Comparison of ENCODE assay signal across 27 mouse cellular contexts in genomic region chr1:152718200-152718599, GRCm38 (mm10). TPM values are rescaled to one million over a fixed set of nuclear protein-coding genes. Genes with fewer than 3 reads are reported as not detected.
DNase-seq lines count a peak whose midpoint lies in the region; ATAC-seq and TF ChIP-seq lines count a peak whose summit lies in the region.
"Had no signal": no experiment of that assay in that cellular context is flagged by ENCODE, and none has a peak within 500 bp of the region (broad histone marks: within the 10 kb centered on the region; RNA-seq: fewer than 3 reads in every experiment).

No protein-coding gene starts in this region.

- no peak for TF ChIP-seq CTCF in lung, embryonic 14.5 days (IDR thresholded peaks at IDR 0.05; ENCODE audit: low read depth)
- no peak for TF ChIP-seq CTCF in liver, postnatal 0 days (IDR thresholded peaks at IDR 0.05; ENCODE audit: low read depth)

- DNase-seq in embryonic facial prominence, embryonic 10.5 days (ENCODE audit: low spot score), result no peak
- DNase-seq in lung, embryonic 14.5 days, result no peak
- DNase-seq in lung, postnatal 4 days, result no peak
- peak; percentile 14 to 16 for DNase-seq in B cell, adult 2 months
- no peak for DNase-seq in liver, postnatal 0 days
- DNase-seq: adrenal gland, postnatal 14 days; cerebellum, adult 2 months; cerebellum, postnatal 25 days; gastrocnemius, postnatal 14 days; heart, postnatal 36 days; kidney, adult 11 months; layer of hippocampus, adult 9-11 months had no signal

- 0 out of 2 replicates have a peak overlapping the region, but pooled peaks have one; percentile 17 for H3K27ac ChIP-seq in embryonic facial prominence, embryonic 15.5 days (replicated peaks)
- no peak overlapping the region; the same call in 1 of the 2 replicates for H3K27ac ChIP-seq in embryonic facial prominence, embryonic 10.5 days (replicated peaks)
- no peak overlapping the region for H3K27ac ChIP-seq in lung, embryonic 14.5 days (ENCODE audit: low read depth)
- H3K27ac ChIP-seq in limb, embryonic 15.5 days, result peak overlapping the region; percentile 47; the same call in 1 of the 2 replicates
- H3K27ac ChIP-seq in liver, postnatal 0 days (ENCODE audit: low read depth), result no peak overlapping the region; the same call in 1 of the 2 replicates
- H3K27ac ChIP-seq: embryonic facial prominence, embryonic 13.5 days; hindbrain, embryonic 13.5 days; left cerebral cortex, adult 2 months; midbrain, embryonic 13.5 days; neural tube, embryonic 12.5 days had no signal

- no peak overlapping the region for H3K4me3 ChIP-seq in embryonic facial prominence, embryonic 15.5 days (replicated peaks)
- no peak overlapping the region for H3K4me3 ChIP-seq in embryonic facial prominence, embryonic 10.5 days
- H3K4me3 ChIP-seq in lung, embryonic 14.5 days (ENCODE audit: low read depth, low read length), result no peak overlapping the region
- no peak overlapping the region for H3K4me3 ChIP-seq in limb, embryonic 15.5 days
- H3K4me3 ChIP-seq in liver, postnatal 0 days (ENCODE audit: low read depth, low read length), result no peak overlapping the region
- H3K4me3 ChIP-seq: embryonic facial prominence, embryonic 13.5 days; hindbrain, embryonic 13.5 days; left cerebral cortex, adult 2 months; midbrain, embryonic 13.5 days; neural tube, embryonic 12.5 days had no signal

- TF ChIP-seq EP300 in liver, postnatal 0 days (IDR thresholded peaks at IDR 0.05; ENCODE audit: low read depth), result no peak

- H3K27me3 ChIP-seq in embryonic facial prominence, embryonic 15.5 days, result no peaks in the 10 kb centered on the region
- H3K27me3 ChIP-seq in embryonic facial prominence, embryonic 10.5 days (replicated peaks; ENCODE audit: low read depth, poor library complexity, severe bottlenecking), result no peaks in the 10 kb centered on the region
- H3K27me3 ChIP-seq in lung, embryonic 14.5 days (ENCODE audit: insufficient read depth, low read length), result no peaks in the 10 kb centered on the region
- no peaks in the 10 kb centered on the region for H3K27me3 ChIP-seq in limb, embryonic 15.5 days
- H3K27me3 ChIP-seq in liver, postnatal 0 days (ENCODE audit: insufficient read depth, low read length), result no peaks in the 10 kb centered on the region
- H3K27me3 ChIP-seq: embryonic facial prominence, embryonic 13.5 days; hindbrain, embryonic 13.5 days; midbrain, embryonic 13.5 days; neural tube, embryonic 12.5 days had no signal

- no peaks in the 10 kb centered on the region for H3K36me3 ChIP-seq in embryonic facial prominence, embryonic 15.5 days
- no peaks in the 10 kb centered on the region for H3K36me3 ChIP-seq in embryonic facial prominence, embryonic 10.5 days (replicated peaks)
- H3K36me3 ChIP-seq in lung, embryonic 14.5 days (ENCODE audit: insufficient read depth), result no peaks in the 10 kb centered on the region
- no peaks in the 10 kb centered on the region for H3K36me3 ChIP-seq in limb, embryonic 15.5 days
- no peaks in the 10 kb centered on the region for H3K36me3 ChIP-seq in liver, postnatal 0 days (replicated peaks; ENCODE audit: insufficient read depth, low read length)
- H3K36me3 ChIP-seq: embryonic facial prominence, embryonic 13.5 days; hindbrain, embryonic 13.5 days; midbrain, embryonic 13.5 days; neural tube, embryonic 12.5 days had no signal

- peaks cover 9% of the 10 kb centered on the region; the same call in 1 of the 2 replicates for H3K4me1 ChIP-seq in embryonic facial prominence, embryonic 15.5 days
- H3K4me1 ChIP-seq in embryonic facial prominence, embryonic 10.5 days, result peaks cover 18% of the 10 kb centered on the region
- H3K4me1 ChIP-seq in lung, embryonic 14.5 days (ENCODE audit: insufficient read depth), result peaks cover 4% of the 10 kb centered on the region; the same call in 1 of the 2 replicates
- peaks cover 14% of the 10 kb centered on the region; the same call in 1 of the 2 replicates for H3K4me1 ChIP-seq in limb, embryonic 15.5 days
- H3K4me1 ChIP-seq in liver, postnatal 0 days (ENCODE audit: insufficient read depth), result no peaks in the 10 kb centered on the region; the same call in 1 of the 2 replicates
- H3K4me1 ChIP-seq: midbrain, embryonic 13.5 days; neural tube, embryonic 12.5 days had no signal

- no peak overlapping the region for H3K4me2 ChIP-seq in embryonic facial prominence, embryonic 15.5 days (replicated peaks)
- no peak overlapping the region for H3K4me2 ChIP-seq in lung, embryonic 14.5 days
- no peak overlapping the region for H3K4me2 ChIP-seq in limb, embryonic 15.5 days
- no peak overlapping the region for H3K4me2 ChIP-seq in liver, postnatal 0 days (ENCODE audit: low read depth, low read length)
- H3K4me2 ChIP-seq: embryonic facial prominence, embryonic 13.5 days; hindbrain, embryonic 13.5 days; liver, embryonic 11.5 days; midbrain, embryonic 13.5 days; neural tube, embryonic 12.5 days had no signal

- no peak overlapping the region for H3K9ac ChIP-seq in embryonic facial prominence, embryonic 15.5 days
- no peak overlapping the region for H3K9ac ChIP-seq in lung, embryonic 14.5 days
- H3K9ac ChIP-seq in limb, embryonic 15.5 days, result no peak overlapping the region
- no peak overlapping the region for H3K9ac ChIP-seq in liver, postnatal 0 days (replicated peaks)
- H3K9ac ChIP-seq: embryonic facial prominence, embryonic 13.5 days; hindbrain, embryonic 13.5 days; midbrain, embryonic 13.5 days; neural tube, embryonic 12.5 days had no signal

- ATAC-seq in embryonic facial prominence, embryonic 15.5 days (ENCODE audit: insufficient number of reproducible peaks, low FRiP score, low TSS enrichment, low read depth), result no peak
- peak; percentile 31; the same call in 1 of the 2 replicates for ATAC-seq in lung, embryonic 14.5 days (ENCODE audit: insufficient read depth)
- no peak for ATAC-seq in limb, embryonic 15.5 days (ENCODE audit: insufficient number of reproducible peaks, low FRiP score, low TSS enrichment, low read depth)
- no peak for ATAC-seq in liver, postnatal 0 days
- ATAC-seq in monocyte, adult 5-6 weeks (replicated peaks; ENCODE audit: insufficient number of reproducible peaks, low FRiP score, low TSS enrichment, poor library complexity, severe bottlenecking), result no peak
- ATAC-seq: forebrain, embryonic 14.5 days; midbrain, embryonic 13.5 days had no signal

- no peaks in the 10 kb centered on the region for H3K9me3 ChIP-seq in embryonic facial prominence, embryonic 15.5 days (replicated peaks)
- H3K9me3 ChIP-seq in embryonic facial prominence, embryonic 10.5 days, result no peaks in the 10 kb centered on the region
- H3K9me3 ChIP-seq in lung, embryonic 14.5 days (ENCODE audit: low read depth, low read length), result no peaks in the 10 kb centered on the region
- no peaks in the 10 kb centered on the region for H3K9me3 ChIP-seq in limb, embryonic 15.5 days
- H3K9me3 ChIP-seq in liver, postnatal 0 days (ENCODE audit: low read length), result no peaks in the 10 kb centered on the region
- H3K9me3 ChIP-seq: embryonic facial prominence, embryonic 13.5 days; hindbrain, embryonic 13.5 days; midbrain, embryonic 13.5 days; neural tube, embryonic 12.5 days had no signal

- WGBS in embryonic facial prominence, embryonic 15.5 days, result 55% methylated on average over 6 of the region's 6 CpGs
- 64% methylated on average over 6 of the region's 6 CpGs for WGBS in embryonic facial prominence, embryonic 10.5 days
- WGBS in lung, embryonic 14.5 days, result 44% methylated on average over 6 of the region's 6 CpGs
- 57% methylated on average over 6 of the region's 6 CpGs for WGBS in limb, embryonic 15.5 days
- WGBS in liver, postnatal 0 days (ENCODE audit: insufficient replicate concordance), result 33% methylated on average over 6 of the region's 6 CpGs

RNA-seq across cellular contexts. Expression of gene Apobec4, which starts 32.2 kb away (rescaled TPM):
- 0.34 and 0.37 TPM in 2 replicates for polyA plus RNA-seq in embryonic facial prominence, embryonic 15.5 days (2015; fragmentation: Nextera tagmentation; extraction: Ambion mirVana)
- not detected in 2 replicates for polyA plus RNA-seq in embryonic facial prominence, embryonic 10.5 days (2016; fragmentation: Nextera tagmentation; extraction: Ambion mirVana)
- 0.16 TPM in 1 of 2 replicates, not detected in the other for polyA plus RNA-seq in lung, embryonic 14.5 days (2014; fragmentation: Nextera tagmentation; extraction: Ambion mirVana)
- not detected in 2 replicates for polyA plus RNA-seq in limb, embryonic 15.5 days (2015; fragmentation: Nextera tagmentation; extraction: Ambion mirVana)
- not detected in 2 replicates for polyA plus RNA-seq in liver, postnatal 0 days (2015; fragmentation: Nextera tagmentation; extraction: Ambion mirVana)
- not detected in 3 replicates for total RNA-seq in monocyte, adult 5-6 weeks (2017)
- total RNA-seq: adrenal gland, postnatal 14 days; gastrocnemius, postnatal 14 days; heart, postnatal 36 days; left cerebral cortex, adult 2 months; left cerebral cortex, postnatal 36 days; megakaryocyte, adult 5-6 weeks had no signal
- polyA plus RNA-seq: cerebellum, adult 2 months; embryonic facial prominence, embryonic 13.5 days; hindbrain, embryonic 13.5 days; kidney, embryonic 16.5 days; large intestine, adult 2 months; liver, embryonic 11.5 days; midbrain, embryonic 13.5 days; neural tube, embryonic 12.5 days; urinary bladder, adult 2 months had no signal

RNA-seq across cellular contexts. Expression of gene Rgl1, which starts 48.0 kb away (rescaled TPM):
- 36.3 and 38.0 TPM in 2 replicates for polyA plus RNA-seq in embryonic facial prominence, embryonic 15.5 days (2015; fragmentation: Nextera tagmentation; extraction: Ambion mirVana)
- polyA plus RNA-seq in embryonic facial prominence, embryonic 10.5 days (2016; fragmentation: Nextera tagmentation; extraction: Ambion mirVana), result 28.0 and 30.8 TPM in 2 replicates
- polyA plus RNA-seq in lung, embryonic 14.5 days (2014; fragmentation: Nextera tagmentation; extraction: Ambion mirVana), result 46.7 and 54.5 TPM in 2 replicates
- polyA plus RNA-seq in limb, embryonic 15.5 days (2015; fragmentation: Nextera tagmentation; extraction: Ambion mirVana), result 42.8 and 46.6 TPM in 2 replicates
- polyA plus RNA-seq in liver, postnatal 0 days (2015; fragmentation: Nextera tagmentation; extraction: Ambion mirVana), result 11.7 and 16.2 TPM in 2 replicates
- 7.3 to 16.7 TPM (median 10.5 TPM) in 3 replicates for total RNA-seq in monocyte, adult 5-6 weeks (2017)

RNA-seq across cellular contexts. Expression of gene Arpc5, which starts 48.1 kb away (rescaled TPM):
- polyA plus RNA-seq in embryonic facial prominence, embryonic 15.5 days (2015; fragmentation: Nextera tagmentation; extraction: Ambion mirVana), result 249 and 256 TPM in 2 replicates
- 198 and 199 TPM in 2 replicates for polyA plus RNA-seq in embryonic facial prominence, embryonic 10.5 days (2016; fragmentation: Nextera tagmentation; extraction: Ambion mirVana)
- polyA plus RNA-seq in lung, embryonic 14.5 days (2014; fragmentation: Nextera tagmentation; extraction: Ambion mirVana), result 253 and 271 TPM in 2 replicates
- polyA plus RNA-seq in limb, embryonic 15.5 days (2015; fragmentation: Nextera tagmentation; extraction: Ambion mirVana), result 271 and 274 TPM in 2 replicates
- polyA plus RNA-seq in liver, postnatal 0 days (2015; fragmentation: Nextera tagmentation; extraction: Ambion mirVana), result 157 and 162 TPM in 2 replicates
- total RNA-seq in monocyte, adult 5-6 weeks (2017), result 321 to 382 TPM (median 369 TPM) in 3 replicates

Comparison
In these comparisons a context has a peak if more than half of its experiments do, and no peak if none do; other contexts are left out.
1. H3K27ac ChIP-seq: peak in embryonic facial prominence, embryonic 15.5 days (single experiment) and limb, embryonic 15.5 days (single experiment); none in embryonic facial prominence, embryonic 10.5 days (single experiment), lung, embryonic 14.5 days (single experiment) and liver, postnatal 0 days (single experiment).
2. DNase-seq: peak in B cell, adult 2 months (2 of 2); none in embryonic facial prominence, embryonic 10.5 days (single experiment), lung, embryonic 14.5 days (single experiment), lung, postnatal 4 days (0 of 2) and liver, postnatal 0 days (single experiment).